Mouse (Mus musculus) G1E (cell line): ENCODE data around the gene Kyat3.

ENCODE experiments used
- CTCF ChIP-seq: IDR thresholded peaks from 2 replicates; pipeline ENCODE4 v1.5.1; 2012; ENCODE audit warnings: low read depth, low read length, inconsistent platforms, mixed read lengths
- GATA1 ChIP-seq: IDR thresholded peaks from 2 replicates; pipeline ENCODE4 v1.6.1; 2012; ENCODE audit warnings: borderline replicate concordance, low read length, inconsistent platforms, mixed read lengths
- POLR2AphosphoS5 ChIP-seq: IDR thresholded peaks from 2 replicates; pipeline ENCODE4 v1.6.1; 2012; ENCODE audit warnings: low read depth, low read length, inconsistent platforms; ENCODE audit not compliant: insufficient replicate concordance
- TAL1 ChIP-seq: conservative IDR thresholded peaks from 2 replicates; pipeline ENCODE4 v1.6.1; 2012; ENCODE audit warnings: low read depth, low read length, inconsistent platforms, mixed read lengths

GRCm38 (mm10) chr3:142765778-142766165 lies 64.9 kb downstream of the Kyat3 start:
- TF ChIP-seq GATA1 = no peak
- no peak for TF ChIP-seq CTCF
- TF ChIP-seq POLR2AphosphoS5 = no peak
- no peak for TF ChIP-seq TAL1
